Mouse (Mus musculus) myocyte (in vitro differentiated cells): Measurements from ENCODE around the gene Commd9. TPM values are rescaled to one million over a fixed set of nuclear protein-coding genes. Genes with fewer than 3 reads are reported as not detected.

ENCODE experiments used
- H3K27me3 ChIP-seq: one replicate; pipeline ENCODE4 v1.6.1; 2011; ENCODE audit not compliant: control insufficient read depth, insufficient read depth, insufficient read length
- H3K36me3 ChIP-seq: one replicate; pipeline ENCODE4 v1.6.1; 2011; ENCODE audit not compliant: control insufficient read depth, insufficient read depth
- H3K4me2 ChIP-seq: one replicate; pipeline ENCODE4 v1.6.1; 2011; ENCODE audit warnings: low read depth, control low read depth
- H3K4me3 ChIP-seq: one replicate; pipeline ENCODE4 v1.5.1; 2011; ENCODE audit warnings: mild to moderate bottlenecking, control low read depth, moderate library complexity
- H3K79me2 ChIP-seq: one replicate; pipeline ENCODE4 v1.6.1; 2011; ENCODE audit not compliant: control insufficient read depth, insufficient read depth
- H3ac ChIP-seq: one replicate; pipeline ENCODE4 v1.6.1; 2011; ENCODE audit not compliant: control insufficient read depth, insufficient read length
- CEBPB ChIP-seq: IDR thresholded peaks from 2 replicates; pipeline ENCODE4 v1.6.1; 2011; ENCODE audit warnings: mild to moderate bottlenecking, moderate library complexity; ENCODE audit not compliant: poor library complexity, insufficient read depth, severe bottlenecking
- E2F4 ChIP-seq: IDR thresholded peaks from one replicate; pipeline ENCODE4 v1.6.1; 2011; ENCODE audit warnings: mild to moderate bottlenecking, control low read depth, moderate library complexity; ENCODE audit not compliant: insufficient read depth
- MAX ChIP-seq: IDR thresholded peaks from one replicate; pipeline ENCODE4 v1.6.1; 2011; ENCODE audit warnings: low read depth, mild to moderate bottlenecking, control low read depth
- MYOD1 ChIP-seq, 3 experiments: IDR thresholded peaks; one replicate each; pipeline ENCODE4 v1.6.1; 2011; ENCODE audit warnings: control low read depth in 2 of 3, low read depth in 2 of 3, mild to moderate bottlenecking in 2 of 3, moderate library complexity in 1 of 3; ENCODE audit not compliant: insufficient read length in 2 of 3, control insufficient read depth in 1 of 3
- MYOG ChIP-seq, 3 experiments: IDR thresholded peaks; one replicate each; pipeline ENCODE4 v1.6.1; 2011; ENCODE audit warnings: control low read depth in 2 of 3, low read depth in 2 of 3, mild to moderate bottlenecking in 2 of 3; ENCODE audit not compliant: insufficient read length in 2 of 3, control insufficient read depth in 1 of 3, insufficient read depth in 1 of 3
- POLR2A ChIP-seq: IDR thresholded peaks from one replicate; pipeline ENCODE4 v1.6.1; 2011; ENCODE audit warnings: low read depth, mild to moderate bottlenecking, control low read depth, moderate library complexity; ENCODE audit not compliant: insufficient read length
- POLR2AphosphoS2 ChIP-seq: IDR thresholded peaks from one replicate; pipeline ENCODE4 v1.6.1; 2011; ENCODE audit warnings: low read depth, control low read depth; ENCODE audit not compliant: insufficient read length
- REST ChIP-seq: IDR thresholded peaks from one replicate; pipeline ENCODE4 v1.6.1; 2011; ENCODE audit warnings: mild to moderate bottlenecking, control low read depth, moderate library complexity; ENCODE audit not compliant: insufficient read depth, insufficient read length
- SRF ChIP-seq: IDR thresholded peaks from one replicate; pipeline ENCODE4 v1.6.1; 2011; ENCODE audit warnings: low read depth; ENCODE audit not compliant: control insufficient read depth, insufficient read length
- TCF12 ChIP-seq: IDR thresholded peaks from one replicate; pipeline ENCODE4 v1.6.1; 2011; ENCODE audit warnings: mild to moderate bottlenecking, control low read depth; ENCODE audit not compliant: poor library complexity, insufficient read depth, severe bottlenecking
- TCF3 ChIP-seq: IDR thresholded peaks from one replicate; pipeline ENCODE4 v1.6.1; 2011; ENCODE audit warnings: low read depth, control low read depth; ENCODE audit not compliant: insufficient read length
- USF1 ChIP-seq: IDR thresholded peaks from one replicate; pipeline ENCODE4 v1.6.1; 2011; ENCODE audit warnings: low read depth, mild to moderate bottlenecking, control low read depth, moderate library complexity
- polyA plus RNA-seq: library from polyadenylated mRNA; unstranded; fragments of >200 nt; fragmentation: generic; extraction: Trizol; gene quantifications from one replicate; pipeline ENCODE4 v1.2.1, GENCODE M21; 2012; ENCODE audit warnings: missing spikeins

Commd9 gene
- polyA plus RNA-seq, 1 experiment = 46.2 TPM

DNA sequence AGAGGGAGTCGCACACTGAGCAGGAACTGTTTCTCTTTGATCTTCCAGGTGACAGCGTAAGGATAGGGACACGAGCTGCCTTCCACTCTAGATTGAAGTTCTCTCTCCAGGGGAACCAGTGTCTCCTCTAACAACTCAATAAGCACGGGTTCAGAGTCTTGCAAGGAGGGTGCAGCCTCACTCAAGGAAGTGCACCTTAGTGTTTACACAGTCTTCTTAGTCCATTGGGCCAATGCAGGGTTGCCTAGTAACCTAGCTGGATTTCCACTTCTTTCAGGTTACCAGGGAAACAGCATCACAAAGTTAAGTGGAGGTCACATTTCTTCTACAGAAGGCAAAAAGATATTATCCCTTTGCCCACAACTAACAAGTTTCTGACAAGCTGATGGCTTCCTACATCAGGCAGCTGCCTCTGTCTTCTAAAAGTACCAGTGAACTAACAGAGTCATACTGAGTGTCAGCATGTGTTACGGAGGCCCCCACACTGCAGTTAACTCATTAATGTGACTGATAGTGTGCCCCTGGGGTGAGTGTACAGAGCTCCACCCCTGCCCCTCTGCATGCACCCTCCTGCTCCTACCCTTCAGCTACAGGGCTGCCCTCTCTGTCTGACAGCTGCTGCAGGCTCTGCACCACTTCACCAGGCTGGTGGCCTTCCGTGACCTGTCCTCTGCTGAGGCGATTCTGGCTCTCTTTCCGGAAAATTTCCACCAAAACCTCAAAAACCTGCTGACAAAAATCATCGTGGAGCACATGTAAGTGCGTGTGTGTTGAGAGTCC, 10.6 kb downstream of the Commd9 start:
- H3K79me2 ChIP-seq = no peaks in the 10 kb centered on the region
- TF ChIP-seq USF1 = no peak
- no peak for TF ChIP-seq MYOG (IDR thresholded peaks at IDR 0.05; ENCODE audit: control insufficient read depth in 1 of 3, insufficient read depth in 1 of 3, insufficient read length in 2 of 3, low read depth in 2 of 3)
- no peak for TF ChIP-seq TCF3
- no peak for TF ChIP-seq MYOD1 (IDR thresholded peaks at IDR 0.05; ENCODE audit: control insufficient read depth in 1 of 3, insufficient read length in 2 of 3, low read depth in 2 of 3)
- TF ChIP-seq POLR2A = no peak
- TF ChIP-seq E2F4 = no peak
- no peak for TF ChIP-seq SRF
- TF ChIP-seq MAX = no peak
- TF ChIP-seq POLR2AphosphoS2 = no peak

DNA sequence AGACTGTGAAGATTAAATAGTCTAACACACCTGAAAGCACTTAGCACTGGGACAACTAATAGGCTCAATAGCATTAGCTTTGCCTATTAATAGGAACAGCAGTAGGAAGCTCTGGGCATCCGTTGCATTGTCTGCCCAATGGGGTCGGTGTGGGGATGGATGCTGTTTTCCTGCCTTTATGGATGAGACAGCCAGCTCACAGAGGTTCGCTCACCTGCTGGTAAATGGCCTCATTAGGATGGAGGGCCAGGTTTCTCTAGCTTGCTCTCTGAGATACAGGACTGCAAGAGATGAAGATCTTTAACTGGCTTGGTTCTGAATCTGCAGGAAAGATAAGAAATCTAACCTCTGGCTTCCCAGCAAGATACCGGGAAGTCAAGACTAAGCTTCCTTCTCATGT, 16.1 kb downstream of the Commd9 start:
- TF ChIP-seq MYOG (IDR thresholded peaks at IDR 0.05; ENCODE audit: control insufficient read depth in 1 of 3, insufficient read depth in 1 of 3, insufficient read length in 2 of 3, low read depth in 2 of 3) (no peak), REST (no peak), POLR2A (no peak)
- Histone ChIP-seq H3K36me3 (peaks cover 4% of the 10 kb centered on the region), H3ac (no peak overlapping the region), H3K79me2 (no peaks in the 10 kb centered on the region), H3K4me2 (no peak overlapping the region), H3K27me3 (no peaks in the 10 kb centered on the region), H3K4me3 (no peak overlapping the region)

More for the DNA sequence above, 10.6 kb downstream of the Commd9 start:
- Histone ChIP-seq H3ac (no peak overlapping the region), H3K4me2 (no peak overlapping the region), H3K4me3 (no peak overlapping the region), H3K27me3 (no peaks in the 10 kb centered on the region), H3K36me3 (peaks cover 19% of the 10 kb centered on the region)

DNA sequence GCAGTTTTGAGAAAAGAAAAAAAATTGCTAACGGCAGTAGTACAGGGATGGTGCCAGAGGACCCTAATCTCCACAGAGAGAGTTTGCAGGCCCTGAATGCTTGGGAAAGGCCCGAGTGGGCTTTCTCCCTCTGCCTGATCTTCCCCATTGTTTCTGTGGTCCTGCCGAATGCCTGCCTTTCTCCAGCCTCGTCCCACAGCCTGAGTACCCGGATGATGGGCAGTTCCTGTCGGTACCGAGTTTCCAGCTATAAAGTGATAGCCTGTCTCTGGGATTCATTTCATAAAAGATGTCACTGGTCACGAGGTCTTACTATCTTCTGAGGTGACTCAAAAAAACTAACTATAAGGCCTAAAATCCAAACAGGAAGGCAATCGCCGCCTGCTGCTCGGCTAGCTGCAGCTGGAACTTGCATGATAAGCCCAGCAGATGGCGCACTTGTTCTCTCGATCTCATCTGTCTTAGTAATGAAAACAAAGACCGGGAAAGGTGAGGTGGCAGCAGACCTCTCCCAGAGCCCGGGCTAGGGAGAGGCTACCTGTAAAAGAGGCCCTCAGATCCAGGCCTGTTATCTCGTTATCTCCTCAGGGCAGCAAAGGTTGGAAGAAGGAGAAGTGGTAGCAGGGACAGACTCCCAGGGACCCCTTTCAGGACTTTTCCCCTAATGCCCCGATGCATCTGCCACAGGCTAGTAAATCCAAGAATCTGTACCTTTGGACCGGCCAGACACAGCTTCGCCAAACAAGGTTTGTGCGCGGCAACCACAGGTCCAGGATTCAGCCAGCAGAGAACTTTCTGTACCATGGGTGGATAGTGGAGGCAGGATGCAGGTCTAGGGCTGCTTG, 19.7 kb downstream of the Commd9 start:
- no peak overlapping the region for H3ac ChIP-seq
- no peak for TF ChIP-seq SRF
- TF ChIP-seq TCF3 = no peak
- no peak for TF ChIP-seq REST
- TF ChIP-seq MYOG (IDR thresholded peaks at IDR 0.05; ENCODE audit: control insufficient read depth in 1 of 3, insufficient read depth in 1 of 3, insufficient read length in 2 of 3, low read depth in 2 of 3) = no peak
- no peak for TF ChIP-seq CEBPB
- no peak for TF ChIP-seq POLR2A
- TF ChIP-seq MYOD1 (IDR thresholded peaks at IDR 0.05; ENCODE audit: control insufficient read depth in 1 of 3, insufficient read length in 2 of 3, low read depth in 2 of 3) = no peak
- no peak for TF ChIP-seq TCF12
- no peak for TF ChIP-seq POLR2AphosphoS2
- no peak for TF ChIP-seq USF1
- no peak for TF ChIP-seq MAX
- TF ChIP-seq E2F4 = no peak
- no peaks in the 10 kb centered on the region for H3K79me2 ChIP-seq
- H3K4me2 ChIP-seq = peak overlapping the region; percentile 73
- no peak overlapping the region for H3K4me3 ChIP-seq
- H3K27me3 ChIP-seq = no peaks in the 10 kb centered on the region
- no peaks in the 10 kb centered on the region for H3K36me3 ChIP-seq

DNA sequence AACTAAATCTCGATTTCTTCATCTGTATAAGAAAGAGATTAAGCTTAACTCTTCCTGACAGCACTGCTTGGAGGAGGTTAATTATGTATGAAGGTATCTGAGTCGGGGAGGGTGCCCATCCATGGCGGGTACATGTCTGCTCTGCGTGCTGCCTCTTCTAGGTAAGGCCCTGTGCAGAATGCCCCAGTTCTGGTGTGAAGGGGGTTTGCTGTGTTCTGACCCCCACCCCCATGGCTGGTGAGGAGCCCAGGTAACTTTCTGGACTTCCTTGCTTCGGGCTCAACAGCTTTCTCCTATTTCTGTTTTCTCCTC, 20.3 kb downstream of the Commd9 start:
- H3ac ChIP-seq = no peak overlapping the region
- no peaks in the 10 kb centered on the region for H3K36me3 ChIP-seq
- no peak overlapping the region for H3K4me3 ChIP-seq
- no peak for TF ChIP-seq POLR2A
- TF ChIP-seq POLR2AphosphoS2 = no peak
- TF ChIP-seq MYOD1 (IDR thresholded peaks at IDR 0.05; ENCODE audit: control insufficient read depth in 1 of 3, insufficient read length in 2 of 3, low read depth in 2 of 3) = no peak
- no peak for TF ChIP-seq CEBPB
- TF ChIP-seq TCF3 = no peak
- no peak for TF ChIP-seq E2F4
- TF ChIP-seq SRF = no peak
- no peak for TF ChIP-seq REST
- TF ChIP-seq MAX = no peak
- TF ChIP-seq MYOG (IDR thresholded peaks at IDR 0.05; ENCODE audit: control insufficient read depth in 1 of 3, insufficient read depth in 1 of 3, insufficient read length in 2 of 3, low read depth in 2 of 3) = no peak
- TF ChIP-seq USF1 = no peak
- no peak for TF ChIP-seq TCF12
- no peaks in the 10 kb centered on the region for H3K27me3 ChIP-seq
- no peaks in the 10 kb centered on the region for H3K79me2 ChIP-seq
- no peak overlapping the region for H3K4me2 ChIP-seq
